Mouse (Mus musculus): ENCODE measurements around the gene Ikzf5. TPM values are rescaled to one million over a fixed set of nuclear protein-coding genes. Genes with fewer than 3 reads are reported as not detected.
A peak's percentile ranks its signal among the peaks of the same experiment; 100 is the strongest.
"Not testable (repeated sequence)": the region's sequence is repeated elsewhere in the genome, so short reads cannot be mapped to it uniquely, and the experiment has no call there.

The Ikzf5 gene
- 13.1 and 14.9 TPM in 2 replicates for polyA plus RNA-seq (2015; fragmentation: Nextera tagmentation; extraction: Ambion mirVana)

DNA sequence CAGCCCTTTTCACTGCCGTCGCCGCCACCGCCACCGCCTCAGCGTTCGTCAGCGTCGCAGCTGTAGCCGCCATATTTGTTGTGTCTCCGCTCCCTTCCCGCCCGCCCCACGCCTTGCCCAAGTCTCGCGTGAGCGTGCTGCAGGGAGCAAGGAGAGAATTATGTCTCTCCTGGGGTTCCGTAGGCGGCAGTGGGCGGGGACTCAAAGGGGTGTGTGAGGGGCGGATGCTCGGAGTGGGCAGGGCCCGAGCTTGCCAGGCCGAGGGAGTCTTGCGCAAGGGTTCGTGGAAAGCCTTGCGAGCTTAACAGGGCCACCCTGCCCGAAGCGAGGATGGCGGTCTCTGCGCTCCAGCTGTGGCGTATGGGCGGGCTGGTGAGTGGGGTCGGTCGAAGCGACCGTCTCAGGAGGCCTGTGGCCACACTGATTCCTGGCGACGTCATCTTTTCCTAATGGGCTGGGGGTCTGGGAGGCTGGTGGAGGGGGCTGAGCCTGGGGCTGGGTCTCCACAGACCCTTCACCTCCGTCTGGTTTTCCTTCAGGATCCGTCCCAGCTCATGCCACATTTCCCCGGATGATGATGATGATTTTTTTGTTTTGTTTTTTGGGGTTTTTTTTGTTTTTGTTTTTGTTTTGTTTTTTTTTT lies at the start of gene Ikzf5, which contains the start of gene Acadsb:
Gene Ikzf5 (minus strand): TSS at position 106 of the 643 bp plus-strand sequence.
Gene Acadsb (plus strand): TSS at position 186 of the 643 bp plus-strand sequence.
- Histone ChIP-seq H3K4me1 (replicated peaks) (peaks cover 36% of the 10 kb centered on the region), H3K9me3 (no peaks in the 10 kb centered on the region), H3K4me3 (peak within 1 kb of the TSS; percentile 96), H3K9ac (peak within 1 kb of the TSS; percentile 97), H3K27me3 (no peaks in the 10 kb centered on the region), H3K27ac (peak within 1 kb of the TSS; percentile 90), H3K4me2 (peak within 1 kb of the TSS; percentile 72), H3K36me3 (no peaks in the 10 kb centered on the region)
- peak; percentile 98 for ATAC-seq (ENCODE audit: low FRiP score)
- WGBS: under 1% methylated on average over 42 of the region's 42 CpGs

GRCm38 (mm10) chr7:131456714-131457113 lies 46.4 kb upstream of the Ikzf5 start:
- no peak overlapping the region for H3K27ac ChIP-seq
- H3K4me2 ChIP-seq: no peak overlapping the region
- WGBS: 91% methylated on average over 5 of the region's 5 CpGs

DNA sequence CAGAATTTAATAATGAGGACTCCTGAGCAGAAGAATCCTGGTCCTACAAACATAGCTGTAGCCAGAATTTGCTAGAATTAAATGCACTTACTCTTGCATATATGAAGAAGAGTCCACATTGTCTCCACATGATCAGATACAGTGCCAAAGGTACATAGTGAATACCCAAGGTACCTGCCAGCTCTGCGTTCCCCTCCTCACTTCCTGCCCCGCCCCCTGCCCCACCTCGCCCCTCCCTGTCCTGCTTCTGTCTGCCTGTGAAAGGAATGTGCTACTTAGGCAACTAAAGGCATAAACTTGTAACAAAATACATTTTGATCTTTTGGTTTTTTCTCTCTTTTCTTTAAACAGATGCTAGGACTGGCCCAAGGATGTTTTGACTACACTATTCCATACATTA lies 26.7 kb upstream of the Ikzf5 start:
- Histone ChIP-seq H3K9me3 (no peaks in the 10 kb centered on the region), H3K27me3 (no peaks in the 10 kb centered on the region), H3K27ac (no peak overlapping the region), H3K4me1 (replicated peaks) (no peaks in the 10 kb centered on the region), H3K4me3 (no peak overlapping the region), H3K4me2 (no peak overlapping the region), H3K9ac (no peak overlapping the region), H3K36me3 (peaks cover 26% of the 10 kb centered on the region)
- no peak for ATAC-seq (ENCODE audit: low FRiP score)
- WGBS: 68% methylated on average over 3 of the region's 3 CpGs

More at GRCm38 (mm10) chr7:131456714-131457113, 46.4 kb upstream of the Ikzf5 start:
- Histone ChIP-seq H3K9ac (no peak overlapping the region), H3K4me3 (no peak overlapping the region), H3K4me1 (replicated peaks) (no peaks in the 10 kb centered on the region), H3K36me3 (no peaks in the 10 kb centered on the region; the same call in 1 of the 2 replicates), H3K9me3 (0 out of 2 replicates have a peak, but pooled peaks cover 8% of the 10 kb centered on the region), H3K27me3 (0 out of 2 replicates have a peak, but pooled peaks cover 4% of the 10 kb centered on the region)
- ATAC-seq (ENCODE audit: low FRiP score): no peak

- peaks cover 39% of the 10 kb centered on the region for H3K36me3 ChIP-seq
- H3K4me3 ChIP-seq: no peak overlapping the region
- no peaks in the 10 kb centered on the region for H3K4me1 ChIP-seq (replicated peaks)
- 88% methylated on average over 1 of the region's 1 CpGs for WGBS
- H3K9me3 ChIP-seq: no peaks in the 10 kb centered on the region
- H3K27ac ChIP-seq: no peak overlapping the region
- no peak overlapping the region for H3K9ac ChIP-seq
- no peak overlapping the region for H3K4me2 ChIP-seq
- no peaks in the 10 kb centered on the region for H3K27me3 ChIP-seq
- ATAC-seq (ENCODE audit: low FRiP score): no peak
These were observed 24.0 kb upstream of the Ikzf5 start for GRCm38 (mm10) chr7:131434276-131434675.

GRCm38 (mm10) chr7:131432244-131432643 lies 21.9 kb upstream of the Ikzf5 start:
- Histone ChIP-seq H3K27me3 (no peaks in the 10 kb centered on the region), H3K4me2 (no peak overlapping the region), H3K36me3 (peaks cover 44% of the 10 kb centered on the region), H3K9ac (no peak overlapping the region), H3K4me1 (replicated peaks) (no peaks in the 10 kb centered on the region), H3K4me3 (no peak overlapping the region), H3K9me3 (no peaks in the 10 kb centered on the region), H3K27ac (no peak overlapping the region)
- WGBS: 18% methylated on average over 1 of the region's 1 CpGs
- ATAC-seq (ENCODE audit: low FRiP score): no peak

- no peak for ATAC-seq (ENCODE audit: low FRiP score)
- Histone ChIP-seq H3K4me1 (replicated peaks) (no peaks in the 10 kb centered on the region), H3K36me3 (peaks cover 45% of the 10 kb centered on the region), H3K4me3 (no peak overlapping the region), H3K9ac (no peak overlapping the region), H3K27me3 (no peaks in the 10 kb centered on the region), H3K27ac (no peak overlapping the region), H3K9me3 (no peaks in the 10 kb centered on the region), H3K4me2 (no peak overlapping the region)
- WGBS: 86% methylated on average over 5 of the region's 5 CpGs
These were observed 17.0 kb upstream of the Ikzf5 start for GRCm38 (mm10) chr7:131427331-131427730.

- Histone ChIP-seq H3K27ac (no peak overlapping the region), H3K4me2 (no peak overlapping the region), H3K4me3 (no peak overlapping the region), H3K27me3 (no peaks in the 10 kb centered on the region), H3K36me3 (peaks cover 28% of the 10 kb centered on the region), H3K4me1 (replicated peaks) (no peaks in the 10 kb centered on the region), H3K9me3 (no peaks in the 10 kb centered on the region), H3K9ac (no peak overlapping the region)
- no peak for ATAC-seq (ENCODE audit: low FRiP score)
- 91% methylated on average over 2 of the region's 2 CpGs for WGBS
These were observed 14.6 kb upstream of the Ikzf5 start for GRCm38 (mm10) chr7:131424912-131425311.

GRCm38 (mm10) chr7:131417605-131418004 lies 7.3 kb upstream of the Ikzf5 start:
- Histone ChIP-seq H3K27ac (no peak overlapping the region), H3K9ac (no peak overlapping the region), H3K36me3 (no peaks in the 10 kb centered on the region), H3K27me3 (no peaks in the 10 kb centered on the region), H3K4me1 (replicated peaks) (peaks cover 6% of the 10 kb centered on the region; the same call in 1 of the 2 replicates), H3K4me3 (no peak overlapping the region), H3K4me2 (no peak overlapping the region), H3K9me3 (no peaks in the 10 kb centered on the region)
- no peak for ATAC-seq (ENCODE audit: low FRiP score)

GRCm38 (mm10) chr7:131416742-131417141 lies 6.4 kb upstream of the Ikzf5 start:
- H3K9ac ChIP-seq; H3K4me3 ChIP-seq; H3K27me3 ChIP-seq; H3K9me3 ChIP-seq; H3K36me3 ChIP-seq; ATAC-seq (ENCODE audit: low FRiP score); H3K4me2 ChIP-seq; H3K27ac ChIP-seq: not testable (repeated sequence)
- peaks cover 15% of the 10 kb centered on the region for H3K4me1 ChIP-seq (replicated peaks)

DNA sequence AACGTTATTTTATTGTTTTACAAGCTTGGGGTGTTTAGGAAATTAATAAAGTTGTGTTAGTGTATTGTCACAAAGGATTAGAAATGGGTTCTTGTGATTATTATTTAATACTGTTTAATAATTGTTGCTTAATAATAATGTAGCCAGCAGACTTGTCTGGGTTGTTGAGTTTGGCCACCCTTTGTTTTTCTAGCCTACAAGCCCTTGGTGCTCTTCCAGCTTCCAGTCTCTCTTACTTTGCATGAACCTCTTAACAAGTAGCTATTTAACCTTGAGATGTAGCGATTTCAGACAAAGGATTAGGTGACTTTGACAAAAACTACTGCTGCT lies 1.6 kb upstream of the Ikzf5 start:
- Histone ChIP-seq H3K4me3 (no peak overlapping the region), H3K4me1 (replicated peaks) (peaks cover 36% of the 10 kb centered on the region), H3K27ac (no peak overlapping the region), H3K9ac (no peak overlapping the region), H3K36me3 (no peaks in the 10 kb centered on the region), H3K9me3 (no peaks in the 10 kb centered on the region), H3K27me3 (no peaks in the 10 kb centered on the region), H3K4me2 (peak overlapping the region; percentile 72)
- WGBS: 74% methylated on average over 2 of the region's 2 CpGs
- ATAC-seq (ENCODE audit: low FRiP score): no peak

- Histone ChIP-seq H3K4me1 (replicated peaks) (peaks cover 36% of the 10 kb centered on the region), H3K27ac (no peak overlapping the region), H3K27me3 (no peaks in the 10 kb centered on the region), H3K9ac (peak overlapping the region; percentile 97), H3K36me3 (no peaks in the 10 kb centered on the region), H3K9me3 (no peaks in the 10 kb centered on the region), H3K4me2 (peak overlapping the region; percentile 72), H3K4me3 (peak overlapping the region; percentile 96)
- no peak for ATAC-seq (ENCODE audit: low FRiP score)
- WGBS: 65% methylated on average over 10 of the region's 10 CpGs
These were observed 1.1 kb upstream of the Ikzf5 start for GRCm38 (mm10) chr7:131411221-131411940.

DNA sequence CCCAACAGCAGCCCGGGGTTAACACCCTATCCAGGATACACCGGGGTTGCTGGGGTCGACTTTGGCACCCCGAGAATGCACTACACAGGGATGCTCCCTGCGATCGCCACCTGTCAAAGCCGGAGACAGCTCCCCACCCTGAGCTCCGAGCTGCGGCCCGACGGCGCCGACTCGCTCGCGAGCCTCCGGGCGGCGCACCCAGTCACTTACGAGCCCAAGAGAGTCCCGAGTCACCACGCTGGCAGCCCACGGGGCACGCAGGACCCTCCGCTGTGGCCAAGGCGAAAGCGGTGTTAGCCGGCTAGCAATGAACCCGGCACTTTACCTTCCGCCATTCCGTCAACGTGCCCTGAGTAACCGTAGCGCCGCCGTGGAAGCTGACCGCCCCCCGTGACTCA lies 334 bp downstream of the Ikzf5 start:
- WGBS: under 1% methylated on average over 38 of the region's 38 CpGs

More for the DNA sequence above, 334 bp downstream of the Ikzf5 start:
- Histone ChIP-seq H3K9me3 (no peaks in the 10 kb centered on the region), H3K4me3 (peak overlapping the region; percentile 96), H3K9ac (peak overlapping the region; percentile 97), H3K4me1 (replicated peaks) (peaks cover 36% of the 10 kb centered on the region), H3K27ac (peak overlapping the region; percentile 90), H3K4me2 (peak overlapping the region; percentile 72), H3K27me3 (no peaks in the 10 kb centered on the region), H3K36me3 (no peaks in the 10 kb centered on the region)
- peak; percentile 79 for ATAC-seq (ENCODE audit: low FRiP score)
